Mouse (Mus musculus) gastrocnemius, postnatal 36 days (tissue): ENCODE data around the gene Elovl7. TPM values are rescaled to one million over a fixed set of nuclear protein-coding genes. Genes with fewer than 3 reads are reported as not detected.

ENCODE experiments used
- DNase-seq, 2 experiments: peaks; one replicate each; pipeline ENCODE4 v3.0.0; 2022
- intact Hi-C: fragments of 180-260 bp; cut with DNase I; formaldehyde crosslinking; loops from one replicate; pipeline ENCODE4 v1.15.1; 2025
- total RNA-seq, 2 experiments: library from RNA; stranded (reverse); gene quantifications; 2 replicates each; pipeline ENCODE4 v1.2.3; 2021

Gene Elovl7
- total RNA-seq, 2 experiments from 2014 or later, result 0.15 to 0.20 TPM

- no peak for DNase-seq
- intact Hi-C loops, result no loop called here
Measured at GRCm38 (mm10) chr13:108298241-108298640, 84.0 kb downstream of the Elovl7 start.

DNA sequence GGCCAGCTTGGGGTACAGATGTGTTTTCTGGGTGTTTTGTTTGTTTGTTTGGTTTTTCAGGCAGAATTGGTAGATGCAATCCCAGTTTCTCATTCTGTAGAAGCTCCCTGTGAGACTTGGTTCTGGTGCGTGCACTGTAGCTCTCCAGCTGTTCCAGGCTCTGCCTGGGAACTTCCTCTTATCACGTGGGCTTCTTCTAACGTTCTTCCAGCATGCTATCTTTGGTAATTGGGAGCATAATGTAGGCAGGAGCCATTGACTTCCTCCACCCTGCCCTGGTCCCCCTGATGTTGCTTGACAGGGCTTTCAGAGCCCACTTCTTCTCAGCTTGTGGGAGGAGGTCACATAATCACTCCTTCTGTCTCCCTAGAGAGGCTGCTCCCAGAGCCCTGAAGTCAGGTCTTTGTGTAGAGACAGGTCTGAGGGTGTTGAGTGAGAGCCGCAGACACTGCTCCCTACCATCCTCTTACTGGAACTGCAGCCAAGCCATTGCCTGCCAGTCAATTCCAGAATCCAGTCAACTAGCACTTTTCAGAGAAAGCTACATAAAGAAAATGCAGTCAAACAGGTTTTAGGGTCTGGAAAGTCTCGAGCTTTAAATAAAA is 86.2 kb downstream of the Elovl7 start:
- DNase-seq, result no peak
- intact Hi-C loops, result no loop called here

DNA sequence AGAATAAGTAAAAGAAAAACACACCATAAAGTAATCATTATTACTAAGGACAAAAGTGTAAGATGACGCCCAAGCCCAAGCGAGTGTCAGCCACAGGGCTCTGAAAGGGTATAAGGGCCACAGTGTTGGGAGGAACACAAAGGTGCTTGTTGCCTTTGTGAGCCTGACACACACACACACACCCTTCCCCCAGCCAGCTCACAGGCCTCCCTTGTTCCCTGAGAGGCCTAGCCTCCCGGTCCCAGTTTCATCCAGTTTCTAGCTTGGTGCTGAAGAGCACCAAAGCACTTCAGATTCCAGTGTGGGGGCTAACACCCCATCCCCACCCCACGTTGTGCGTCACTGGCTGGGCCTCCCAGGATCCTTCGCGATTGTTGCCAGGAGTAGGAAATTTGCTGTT is 87.2 kb downstream of the Elovl7 start:
- intact Hi-C loops, result no loop called here
- no peak for DNase-seq

GRCm38 (mm10) chr13:108302957-108303675 is 88.9 kb downstream of the Elovl7 start:
- intact Hi-C loops, result no loop called here
- DNase-seq, result no peak

- intact Hi-C loops, result no loop called here
- no peak for DNase-seq
Measured at GRCm38 (mm10) chr13:108303841-108304240, 89.6 kb downstream of the Elovl7 start.

GRCm38 (mm10) chr13:108304680-108305079 is 90.5 kb downstream of the Elovl7 start:
- intact Hi-C loops, result no loop called here
- DNase-seq, result no peak

GRCm38 (mm10) chr13:108315702-108316486 is 101.7 kb downstream of the Elovl7 start, which contains the start of gene Depdc1b:
Gene Depdc1b (plus strand): TSS chr13:108316332.
- intact Hi-C loops, result loop anchor here (5.0 kb wide), 1 partner anchor 104 kb away; the partner anchor contains the start of gene Elovl7
- peak; percentile 89 to 93 for DNase-seq

GRCm38 (mm10) chr13:108316487-108316903 is 102.3 kb downstream of the Elovl7 start:
- intact Hi-C loops, result loop anchor here (5.0 kb wide), 1 partner anchor 104 kb away; the partner anchor contains the start of gene Elovl7
- DNase-seq, result no peak

DNA sequence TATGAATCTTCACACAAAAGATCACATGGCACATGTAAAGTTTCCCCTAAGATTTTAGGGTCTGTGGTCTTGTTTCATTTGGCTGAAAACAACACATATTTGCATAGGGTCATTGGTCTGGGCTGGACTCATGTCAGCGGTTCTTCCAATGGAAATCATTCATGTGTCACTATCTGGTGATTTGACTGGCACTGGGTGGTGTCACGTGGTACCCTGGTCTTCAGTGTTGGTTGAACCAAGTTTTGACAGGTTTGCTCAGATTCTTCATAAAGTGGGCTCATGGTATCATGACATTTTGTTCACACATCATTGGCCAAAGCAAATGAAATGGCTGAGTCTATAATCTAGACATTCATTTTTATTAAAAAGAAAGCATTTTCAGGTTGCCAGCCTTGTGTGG is 103.2 kb downstream of the Elovl7 start:
- no peak for DNase-seq
- intact Hi-C loops, result loop anchor here (5.0 kb wide), 1 partner anchor 105 kb away; the partner anchor contains the start of gene Elovl7

GRCm38 (mm10) chr13:108319028-108319427 is 104.8 kb downstream of the Elovl7 start:
- intact Hi-C loops, result loop anchor here (5.0 kb wide), 1 partner anchor 107 kb away; the partner anchor contains the start of gene Elovl7
- DNase-seq, result no peak

GRCm38 (mm10) chr13:108320216-108320615 is 106.0 kb downstream of the Elovl7 start:
- intact Hi-C loops, result no loop called here
- no peak for DNase-seq

DNA sequence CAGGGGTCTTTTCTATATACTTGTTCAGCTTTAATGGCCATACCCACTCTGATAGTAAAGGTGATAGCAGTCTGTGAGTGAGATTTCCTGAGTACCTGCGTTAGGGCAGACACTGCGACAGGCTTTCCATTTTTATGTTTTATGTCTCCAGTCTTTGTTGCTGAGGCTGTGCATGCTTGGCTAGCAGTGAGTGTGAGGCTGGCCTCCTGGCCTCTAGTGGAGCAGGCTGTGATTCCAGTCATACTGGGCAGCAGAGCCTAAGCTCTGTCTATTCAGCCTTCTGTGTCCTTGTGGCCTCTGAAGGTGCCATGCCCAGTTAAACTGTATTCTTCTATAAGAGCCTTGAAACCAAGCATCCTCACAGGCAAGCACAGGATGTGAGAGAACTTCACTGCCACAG is 108.3 kb downstream of the Elovl7 start:
- intact Hi-C loops, result no loop called here
- no peak for DNase-seq

DNA sequence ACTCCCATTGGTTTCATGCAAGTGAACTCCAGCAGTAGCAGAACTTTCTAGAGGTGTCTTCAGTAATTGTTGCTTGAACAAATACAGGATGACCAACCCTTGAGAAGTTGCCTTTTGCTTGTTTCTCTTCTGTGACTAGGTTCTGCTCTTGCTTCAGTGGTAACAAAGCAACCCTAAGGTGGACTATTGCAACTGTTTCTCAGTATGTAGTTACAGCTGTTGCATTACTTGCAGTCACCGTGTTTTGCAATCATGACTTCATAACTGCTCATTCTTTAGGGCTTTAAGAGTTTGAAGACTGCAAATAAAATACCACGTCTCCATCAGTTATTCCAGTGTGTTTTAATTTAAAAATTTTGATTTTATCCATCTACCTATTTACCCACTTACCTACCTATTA is 109.1 kb downstream of the Elovl7 start:
- intact Hi-C loops, result no loop called here
- DNase-seq, result no peak

GRCm38 (mm10) chr13:108323866-108324829 is 109.9 kb downstream of the Elovl7 start:
- intact Hi-C loops, result no loop called here
- DNase-seq, result no peak

DNA sequence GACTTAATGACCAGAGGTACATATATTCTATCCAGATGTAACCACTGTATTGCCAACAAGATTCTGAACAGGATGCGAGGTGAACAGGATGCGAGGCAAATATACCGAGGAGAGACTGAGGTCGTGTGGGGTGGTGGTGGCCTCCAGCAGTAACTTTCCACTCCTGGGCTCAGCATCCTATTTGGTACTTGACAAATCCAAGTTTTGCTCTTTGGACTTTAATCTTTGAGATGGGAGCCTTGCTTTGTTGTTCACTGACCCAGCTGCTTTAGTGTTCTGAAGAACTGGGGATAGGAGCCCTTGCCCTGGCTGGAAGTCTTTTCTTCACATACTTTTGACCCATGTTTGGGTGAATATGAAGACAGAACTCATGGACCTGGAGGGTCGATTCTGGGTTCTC is 111.7 kb downstream of the Elovl7 start:
- intact Hi-C loops, result loop anchor here (5.0 kb wide), 1 partner anchor 134 kb away; no protein-coding TSS in a partner anchor
- no peak for DNase-seq

DNA sequence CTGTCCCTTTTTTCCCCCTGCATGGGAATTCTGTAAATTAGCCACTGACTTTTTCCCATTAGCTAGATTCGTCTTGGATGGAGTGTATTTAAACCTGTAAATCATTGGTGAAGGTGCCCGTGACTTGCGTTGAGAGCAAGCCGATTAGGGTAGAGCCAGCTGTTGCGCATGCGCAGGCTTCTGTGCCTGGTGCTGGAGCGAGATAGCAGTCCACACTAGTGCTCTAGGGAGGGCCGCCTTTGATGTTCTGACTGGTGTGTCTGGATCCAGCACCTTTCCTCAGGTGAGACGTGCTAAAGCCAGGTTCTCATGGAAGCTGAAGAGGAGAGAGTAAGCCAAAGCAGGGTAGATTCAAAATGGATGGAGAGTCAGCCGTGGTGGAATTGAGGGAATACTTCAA is 112.1 kb downstream of the Elovl7 start:
- DNase-seq, result no peak
- intact Hi-C loops, result loop anchor here (5.0 kb wide), 1 partner anchor 134 kb away; no protein-coding TSS in a partner anchor

DNA sequence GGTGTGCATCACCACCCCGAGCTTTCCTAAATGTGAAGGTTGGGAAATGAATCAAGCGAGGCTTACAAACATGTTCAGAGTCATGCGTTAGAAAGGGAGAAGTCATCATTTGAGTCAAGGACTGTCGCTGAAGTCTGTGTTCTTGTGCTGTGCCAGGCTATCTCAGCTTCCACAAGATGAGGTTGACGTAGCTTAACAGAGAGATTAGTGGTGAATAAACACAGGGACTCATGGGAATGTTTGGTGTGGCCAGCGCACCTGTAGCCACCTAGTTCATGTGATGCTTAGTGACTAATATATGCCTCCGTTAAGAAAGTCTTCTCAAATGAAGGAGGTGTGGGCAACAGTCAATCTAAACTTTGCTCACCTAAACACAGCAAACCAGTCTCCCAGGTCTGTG is 112.8 kb downstream of the Elovl7 start:
- intact Hi-C loops, result loop anchor here (5.0 kb wide), 1 partner anchor 135 kb away; no protein-coding TSS in a partner anchor
- DNase-seq, result no peak

- intact Hi-C loops, result loop anchor here (5.0 kb wide), 1 partner anchor 136 kb away; no protein-coding TSS in a partner anchor
- DNase-seq, result no peak
Measured at GRCm38 (mm10) chr13:108328406-108329180, 114.4 kb downstream of the Elovl7 start.

DNA sequence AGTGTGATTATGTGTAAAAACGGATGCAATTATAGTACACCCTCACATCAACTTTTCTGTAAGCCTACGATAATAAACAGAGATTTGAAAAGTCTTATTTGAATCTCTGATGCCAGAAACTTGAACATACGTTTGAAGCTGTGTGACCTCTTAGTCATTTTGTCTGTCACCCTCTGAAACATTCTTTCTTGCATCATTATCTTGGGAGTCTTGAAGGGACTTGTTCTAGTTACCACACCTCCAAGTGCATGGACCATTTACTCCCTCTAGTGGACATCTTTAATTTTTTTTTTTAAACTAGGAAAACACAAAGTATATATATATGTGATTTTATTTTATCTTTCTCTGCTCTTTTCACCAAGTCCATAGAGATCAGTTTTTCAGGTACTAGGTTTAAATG is 115.5 kb downstream of the Elovl7 start:
- no peak for DNase-seq
- intact Hi-C loops, result loop anchor here (5.0 kb wide), 1 partner anchor 137 kb away; no protein-coding TSS in a partner anchor
